Mouse (Mus musculus) fibroblast of lung, adult 2 months (primary cell): ENCODE results near the gene Ddc.

Experiments
- DNase-seq: peaks from one replicate; pipeline ENCODE4 v3.0.0-alpha.2; 2011; ENCODE audit warnings: low read depth

Ddc gene

DNA sequence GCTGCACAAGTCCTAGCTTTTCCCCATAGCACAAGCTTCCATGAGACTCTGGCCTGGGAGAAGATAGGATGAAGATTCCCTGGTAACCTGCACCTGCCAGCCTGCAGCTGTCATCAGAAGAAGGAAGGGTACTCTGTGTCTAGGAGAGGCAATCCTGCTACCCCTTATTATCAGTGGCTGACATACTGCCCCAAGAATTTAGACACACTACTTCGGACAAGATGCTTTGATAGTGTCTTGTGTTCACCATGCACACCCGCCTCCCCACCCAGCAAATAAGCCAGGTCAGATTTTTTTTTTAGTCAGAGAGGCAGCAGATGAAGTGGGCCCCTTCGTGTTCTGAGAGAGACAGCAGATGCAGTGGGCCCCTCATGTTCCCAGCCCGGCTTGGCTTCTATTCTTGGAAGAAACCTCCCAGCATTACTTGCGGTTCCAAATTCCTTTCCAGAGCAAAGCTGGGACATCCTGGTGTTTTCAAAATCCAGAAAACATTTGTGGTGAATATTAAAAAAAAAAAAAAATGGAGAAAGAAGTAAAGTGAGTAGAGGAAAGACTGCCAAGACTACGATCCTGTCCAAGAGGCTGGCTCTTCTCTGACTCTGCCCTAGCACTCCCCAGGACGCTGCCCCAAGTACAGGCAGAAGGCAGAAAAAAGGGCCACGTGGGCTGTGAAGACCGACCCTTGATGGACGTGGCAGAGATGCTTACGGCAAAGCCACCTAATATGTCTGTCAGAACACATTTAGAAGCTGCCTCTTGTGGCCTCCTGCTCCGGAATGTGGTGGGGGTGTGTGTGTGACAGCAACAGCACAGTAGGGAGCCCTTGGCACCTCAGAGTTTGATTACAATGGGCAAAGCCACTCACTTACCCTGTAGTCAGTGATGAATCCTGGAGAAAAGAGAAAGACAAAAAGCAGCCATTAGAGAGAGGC lies 73.7 kb downstream of the Ddc start:
- no peak for DNase-seq

GRCm38 (mm10) chr11:11822181-11823095 lies 75.5 kb downstream of the Ddc start:
- no peak for DNase-seq

- no peak for DNase-seq
Measured at GRCm38 (mm10) chr11:11821387-11821975, 76.5 kb downstream of the Ddc start.

DNA sequence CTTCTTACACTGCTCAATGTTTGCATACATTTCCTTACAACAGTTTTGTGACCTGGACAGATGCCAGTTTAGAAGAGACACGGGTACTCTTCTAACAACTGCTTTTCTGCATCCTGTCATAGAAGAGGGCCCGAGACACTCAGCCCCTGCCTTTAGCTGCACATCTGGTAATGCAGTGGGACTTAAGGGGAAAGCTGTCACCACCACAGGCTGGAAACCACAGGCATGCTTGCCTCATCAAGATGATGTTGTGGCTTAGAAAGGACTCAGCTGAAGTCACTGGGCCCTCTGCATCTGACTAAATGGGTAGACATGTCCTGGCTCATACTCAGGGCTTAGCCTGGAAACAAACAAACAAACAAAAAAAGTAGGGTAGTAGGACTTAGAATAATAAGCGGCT lies 77.2 kb downstream of the Ddc start:
- peak; percentile 51 for DNase-seq

GRCm38 (mm10) chr11:11820251-11820650 lies 77.7 kb downstream of the Ddc start:
- DNase-seq = peak; percentile 86

GRCm38 (mm10) chr11:11819206-11819605 lies 78.7 kb downstream of the Ddc start:
- DNase-seq = no peak

GRCm38 (mm10) chr11:11818797-11819196 lies 79.1 kb downstream of the Ddc start:
- DNase-seq = no peak

- no peak for DNase-seq
Measured at GRCm38 (mm10) chr11:11815737-11816136, 82.2 kb downstream of the Ddc start.

DNA sequence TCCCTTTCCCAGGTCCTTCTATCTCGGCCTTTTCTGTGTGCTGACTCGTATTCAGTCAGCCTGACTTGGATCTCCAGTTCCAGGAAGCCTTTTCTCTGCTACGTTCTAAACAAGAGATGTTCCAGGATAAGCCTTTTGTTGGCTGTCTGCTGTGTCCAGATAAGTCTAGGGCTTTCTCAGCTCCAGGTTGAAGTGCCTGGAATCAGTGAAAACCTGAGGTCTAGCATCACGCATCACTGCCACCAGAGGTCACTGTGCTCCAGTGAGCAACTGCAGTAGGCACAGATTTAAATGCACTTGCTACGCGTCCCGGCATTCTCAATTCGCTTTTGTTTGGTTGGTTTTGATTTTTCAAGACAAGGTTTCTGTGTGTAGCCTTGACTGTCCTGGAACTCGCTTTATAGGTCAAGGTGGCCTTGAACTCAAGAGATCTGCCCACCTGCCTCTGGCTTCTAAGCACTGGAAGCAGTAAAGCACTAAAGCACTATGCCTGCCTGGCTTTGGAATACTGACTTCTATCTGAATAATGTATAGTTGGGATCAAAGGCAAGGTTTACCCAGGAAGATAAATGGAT lies 86.0 kb downstream of the Ddc start:
- no peak for DNase-seq

GRCm38 (mm10) chr11:11809404-11810175 lies 88.4 kb downstream of the Ddc start:
- no peak for DNase-seq

DNA sequence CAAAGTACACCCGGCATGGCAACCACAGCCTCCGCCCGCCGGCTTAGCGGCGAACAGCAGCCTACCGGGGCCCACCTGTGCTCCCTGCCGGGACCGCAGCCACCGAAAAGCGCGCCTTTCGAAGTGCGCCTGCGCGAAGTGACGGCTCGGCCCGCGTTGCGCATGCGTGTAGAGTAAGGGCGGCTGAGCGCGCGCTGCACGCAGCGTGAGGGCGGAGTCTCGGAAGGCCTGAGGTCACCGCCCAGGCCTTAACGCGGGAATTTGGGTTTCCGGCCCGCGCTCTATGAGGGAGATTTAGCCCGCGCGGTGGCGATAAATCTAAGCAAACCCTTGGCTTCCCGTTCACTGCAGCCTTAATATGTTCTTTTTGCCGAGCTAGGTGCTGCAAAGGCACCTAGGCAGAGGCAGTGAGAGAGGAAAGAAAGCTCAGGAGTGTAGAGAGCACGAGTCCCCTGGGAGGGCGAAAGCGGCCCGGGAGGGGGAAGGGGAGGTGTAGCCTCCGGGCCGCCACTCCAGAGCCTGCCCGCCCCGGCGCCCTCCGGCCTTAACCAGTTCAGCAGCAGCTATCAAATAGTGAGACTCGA lies 89.0 kb downstream of the Ddc start, which contains the start of gene Fignl1:
Gene Fignl1, minus strand, starts transcription at position 143 of the 584 bp plus-strand sequence.
- DNase-seq = peak; percentile 80

DNA sequence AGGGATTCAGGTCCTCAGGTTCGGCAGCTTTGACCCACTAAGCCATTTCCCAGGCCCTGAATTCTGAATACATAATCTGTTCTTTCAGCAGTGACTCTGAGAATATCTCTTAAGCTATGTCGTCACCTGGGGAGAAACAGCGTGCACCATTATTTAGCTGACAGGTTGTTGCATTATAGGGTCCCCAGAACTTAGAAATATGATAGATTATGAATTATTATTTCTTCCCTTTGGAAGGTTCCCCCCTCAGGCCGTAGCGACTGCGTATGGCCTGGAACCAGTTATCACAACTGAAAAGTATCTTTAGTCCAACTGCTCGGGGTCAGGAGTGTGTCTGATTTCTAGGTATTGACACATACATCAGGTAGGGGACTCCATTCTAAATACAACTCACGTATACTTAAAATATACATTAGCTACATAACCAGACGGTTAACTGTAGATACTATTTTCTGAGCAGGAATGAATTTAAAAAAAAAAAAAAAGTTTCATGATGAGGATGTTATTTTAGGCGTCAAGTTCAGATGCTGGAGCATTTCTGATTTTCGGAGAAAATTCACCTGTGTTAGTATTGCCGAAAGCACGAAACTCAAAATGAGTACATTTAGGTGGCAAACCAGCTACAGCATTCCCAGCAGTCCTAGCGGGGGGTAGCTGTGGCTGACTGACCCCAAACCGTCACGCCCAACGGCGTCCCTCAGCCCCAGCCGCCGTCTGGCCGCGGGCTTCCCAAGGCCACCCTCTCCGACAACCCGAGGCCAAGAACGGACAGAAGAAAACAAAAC lies 89.7 kb downstream of the Ddc start:
- no peak for DNase-seq

DNA sequence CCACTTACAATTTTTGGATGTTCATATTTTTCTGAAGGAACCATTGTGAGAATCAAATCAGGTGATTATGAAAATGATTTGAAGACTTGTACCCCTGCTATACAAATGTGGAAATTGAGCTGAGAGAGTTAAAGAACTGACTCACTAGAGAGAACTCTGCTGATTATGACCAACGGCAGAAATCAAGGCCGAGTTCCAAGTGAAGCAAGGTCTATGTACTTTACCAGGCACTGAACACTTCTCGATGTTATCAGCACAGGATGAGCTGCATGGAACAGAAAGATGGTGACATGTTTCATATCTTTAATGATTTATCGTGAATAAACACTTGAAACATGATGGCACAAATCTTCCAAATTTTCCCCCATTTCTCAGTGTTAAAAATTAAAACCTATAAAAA lies 92.0 kb downstream of the Ddc start:
- DNase-seq = no peak

- no peak for DNase-seq
Measured at GRCm38 (mm10) chr11:11804421-11804820, 93.5 kb downstream of the Ddc start.

GRCm38 (mm10) chr11:11801067-11801466 lies 96.9 kb downstream of the Ddc start:
- DNase-seq = no peak

DNA sequence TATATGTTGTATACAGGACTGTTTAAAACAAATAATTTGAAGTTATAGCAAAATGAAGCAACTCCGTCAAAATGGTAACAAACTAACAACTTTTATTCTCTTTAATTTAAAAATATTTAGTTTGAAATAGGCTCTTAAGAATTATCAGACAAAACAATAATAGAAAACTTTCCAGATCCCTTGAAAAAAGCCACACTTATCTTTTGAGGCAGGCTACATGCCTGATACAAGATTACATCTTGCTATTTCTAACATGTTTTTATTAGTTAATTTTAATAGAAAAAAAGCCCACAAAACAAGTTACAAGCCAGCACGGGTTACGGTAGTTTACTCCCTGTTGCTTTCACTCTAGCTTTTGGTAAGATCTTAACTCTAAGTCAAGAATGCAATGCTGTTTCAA lies 97.6 kb downstream of the Ddc start:
- DNase-seq = no peak

- DNase-seq = no peak
Measured at GRCm38 (mm10) chr11:11798690-11799089, 99.3 kb downstream of the Ddc start.

DNA sequence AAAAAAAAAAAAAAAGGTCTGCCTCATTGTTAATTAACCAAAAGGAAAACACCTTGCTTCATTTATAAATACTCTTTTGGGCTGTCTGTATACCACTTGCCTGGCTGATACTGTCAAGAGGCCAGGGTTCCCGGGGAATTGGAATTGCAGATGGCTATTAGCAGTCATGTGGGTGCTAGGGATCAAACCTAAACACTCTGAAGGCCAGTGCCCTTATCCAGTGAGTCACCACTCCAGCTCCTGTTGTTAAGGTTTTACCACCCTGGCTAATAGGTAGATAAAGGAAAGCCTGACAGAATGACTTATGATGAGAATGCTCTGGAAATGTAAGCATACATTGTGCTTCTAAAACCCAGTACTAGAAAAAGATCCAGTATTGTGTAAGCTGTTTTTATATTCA lies 103.3 kb downstream of the Ddc start:
- DNase-seq = no peak

- peak; percentile 72 for DNase-seq
Measured at GRCm38 (mm10) chr11:11788521-11788974, 109.4 kb downstream of the Ddc start.

- DNase-seq = no peak
Measured at GRCm38 (mm10) chr11:11785457-11785856, 112.5 kb downstream of the Ddc start.
